Mouse (Mus musculus) embryonic facial prominence, embryonic 12.5 days (tissue): Measurements from ENCODE around the gene Pigu. TPM values are rescaled to one million over a fixed set of nuclear protein-coding genes. Genes with fewer than 3 reads are reported as not detected.

Experiments
- ATAC-seq: fragments of 200-750 bp; cut with Nextera tagmentation; 2 replicates; pipeline ENCODE4 v1.8.0; 2017; ENCODE audit not compliant: insufficient number of reproducible peaks, insufficient read depth, low FRiP score, low TSS enrichment
- H3K27ac ChIP-seq: fragments of 300-500 bp; sonication (generic); 2 replicates; pipeline ENCODE4 v1.5.1; 2016; ENCODE audit warnings: mild to moderate bottlenecking
- H3K27me3 ChIP-seq: fragments of 300-500 bp; sonication (generic); 2 replicates; pipeline ENCODE4 v1.6.1; 2016; ENCODE audit warnings: mild to moderate bottlenecking, moderate library complexity
- H3K36me3 ChIP-seq: fragments of 300-500 bp; sonication (generic); 2 replicates; pipeline ENCODE4 v1.6.1; 2016; ENCODE audit warnings: mild to moderate bottlenecking
- H3K4me1 ChIP-seq: fragments of 300-500 bp; sonication (generic); 2 replicates; pipeline ENCODE4 v1.6.1; 2016
- H3K4me2 ChIP-seq: fragments of 300-500 bp; sonication (generic); replicated peaks from 2 replicates; pipeline ENCODE4 v1.6.1; 2016; ENCODE audit warnings: mild to moderate bottlenecking, moderate library complexity
- H3K4me3 ChIP-seq: fragments of 300-500 bp; sonication (generic); 2 replicates; pipeline ENCODE4 v1.5.1; 2016; ENCODE audit warnings: mild to moderate bottlenecking
- H3K9ac ChIP-seq: fragments of 300-500 bp; sonication (generic); 2 replicates; pipeline ENCODE4 v1.6.1; 2016; ENCODE audit warnings: mild to moderate bottlenecking, moderate library complexity
- H3K9me3 ChIP-seq: fragments of 300-500 bp; sonication (generic); 2 replicates; pipeline ENCODE4 v1.6.1; 2016; ENCODE audit warnings: mild to moderate bottlenecking, moderate library complexity
- WGBS: fragments of 180-500 bp; shearing (Covaris S2); methylation state at CpG from one replicate; pipeline ENCODE4 v1.1.7; 2016; 5-methylcytosine and 5-hydroxymethylcytosine counted together
- polyA plus RNA-seq: library from polyadenylated mRNA; unstranded; fragments of >200 nt; fragmentation: Nextera tagmentation; extraction: Ambion mirVana; gene quantifications from 2 replicates; pipeline ENCODE4 v1.2.1, GENCODE M21; 2016

Pigu gene
- polyA plus RNA-seq, 1 experiment from 2014 or later = 45.1 TPM

GRCm38 (mm10) chr2:155284647-155285046 lies 72.6 kb downstream of the Pigu start:
- H3K4me2 ChIP-seq = no peak overlapping the region
- H3K36me3 ChIP-seq = peaks cover 14% of the 10 kb centered on the region; the same call in 1 of the 2 replicates
- no peak overlapping the region for H3K4me3 ChIP-seq
- H3K4me1 ChIP-seq = no peaks in the 10 kb centered on the region
- no peaks in the 10 kb centered on the region for H3K9me3 ChIP-seq
- 74% methylated on average over 7 of the region's 7 CpGs for WGBS
- H3K27ac ChIP-seq = no peak overlapping the region
- no peaks in the 10 kb centered on the region for H3K27me3 ChIP-seq
- ATAC-seq = no peak
- no peak overlapping the region for H3K9ac ChIP-seq

- H3K4me1 ChIP-seq = no peaks in the 10 kb centered on the region
- H3K4me2 ChIP-seq = no peak overlapping the region
- no peak overlapping the region for H3K27ac ChIP-seq
- 89% methylated on average over 4 of the region's 4 CpGs for WGBS
- peaks cover 13% of the 10 kb centered on the region; the same call in 1 of the 2 replicates for H3K36me3 ChIP-seq
- no peaks in the 10 kb centered on the region for H3K9me3 ChIP-seq
- ATAC-seq = no peak
- H3K9ac ChIP-seq = no peak overlapping the region
- H3K4me3 ChIP-seq = no peak overlapping the region
- no peaks in the 10 kb centered on the region for H3K27me3 ChIP-seq
Measured at GRCm38 (mm10) chr2:155283793-155284192, 73.4 kb downstream of the Pigu start.

GRCm38 (mm10) chr2:155280116-155280515 lies 77.1 kb downstream of the Pigu start:
- ATAC-seq = no peak
- H3K36me3 ChIP-seq = peaks cover 18% of the 10 kb centered on the region; the same call in 1 of the 2 replicates
- H3K27me3 ChIP-seq = no peaks in the 10 kb centered on the region
- H3K4me2 ChIP-seq = no peak overlapping the region
- H3K4me3 ChIP-seq = no peak overlapping the region
- 53% methylated on average over 2 of the region's 2 CpGs for WGBS
- no peaks in the 10 kb centered on the region for H3K9me3 ChIP-seq
- H3K4me1 ChIP-seq = 0 out of 2 replicates have a peak, but pooled peaks cover 3% of the 10 kb centered on the region
- no peak overlapping the region for H3K27ac ChIP-seq
- no peak overlapping the region for H3K9ac ChIP-seq

- Histone ChIP-seq H3K9ac (no peak overlapping the region), H3K36me3 (peaks cover 13% of the 10 kb centered on the region; the same call in 1 of the 2 replicates), H3K27ac (no peak overlapping the region; the same call in 1 of the 2 replicates), H3K4me3 (no peak overlapping the region), H3K9me3 (no peaks in the 10 kb centered on the region), H3K4me1 (0 out of 2 replicates have a peak, but pooled peaks cover 3% of the 10 kb centered on the region), H3K27me3 (no peaks in the 10 kb centered on the region), H3K4me2 (no peak overlapping the region)
- ATAC-seq = no peak
- WGBS = 87% methylated on average over 4 of the region's 4 CpGs
Measured at GRCm38 (mm10) chr2:155279163-155279562, 78.1 kb downstream of the Pigu start.

- no peak overlapping the region for H3K9ac ChIP-seq
- H3K36me3 ChIP-seq = peaks cover 5% of the 10 kb centered on the region; the same call in 1 of the 2 replicates
- no peak overlapping the region for H3K4me2 ChIP-seq
- H3K4me1 ChIP-seq = 0 out of 2 replicates have a peak, but pooled peaks cover 3% of the 10 kb centered on the region
- H3K4me3 ChIP-seq = no peak overlapping the region
- H3K27ac ChIP-seq = no peak overlapping the region
- no peak for ATAC-seq
- no peaks in the 10 kb centered on the region for H3K9me3 ChIP-seq
- 90% methylated on average over 7 of the region's 7 CpGs for WGBS
- no peaks in the 10 kb centered on the region for H3K27me3 ChIP-seq
Measured at GRCm38 (mm10) chr2:155278361-155278760, 78.9 kb downstream of the Pigu start.

GRCm38 (mm10) chr2:155277721-155278120 lies 79.5 kb downstream of the Pigu start:
- Histone ChIP-seq H3K9me3 (no peaks in the 10 kb centered on the region), H3K4me2 (peak overlapping the region; percentile 80; the same call in 1 of the 2 replicates), H3K9ac (no peak overlapping the region), H3K36me3 (peaks cover 5% of the 10 kb centered on the region; the same call in 1 of the 2 replicates), H3K4me3 (peak overlapping the region; percentile 93; the same call in 1 of the 2 replicates), H3K4me1 (0 out of 2 replicates have a peak, but pooled peaks cover 3% of the 10 kb centered on the region), H3K27me3 (no peaks in the 10 kb centered on the region), H3K27ac (no peak overlapping the region)
- WGBS = 89% methylated on average over 2 of the region's 2 CpGs
- no peak for ATAC-seq

GRCm38 (mm10) chr2:155276621-155277175 lies 80.5 kb downstream of the Pigu start:
- peak overlapping the region; percentile 80 for H3K4me2 ChIP-seq
- H3K27me3 ChIP-seq = no peaks in the 10 kb centered on the region
- 0 out of 2 replicates have a peak, but pooled peaks cover 3% of the 10 kb centered on the region for H3K4me1 ChIP-seq
- peak overlapping the region; percentile 93 for H3K4me3 ChIP-seq
- no peaks in the 10 kb centered on the region for H3K9me3 ChIP-seq
- ATAC-seq = peak; percentile 75
- H3K9ac ChIP-seq = peak overlapping the region; percentile 86
- peaks cover 5% of the 10 kb centered on the region; the same call in 1 of the 2 replicates for H3K36me3 ChIP-seq
- H3K27ac ChIP-seq = peak overlapping the region; percentile 82
- under 1% methylated on average over 49 of the region's 49 CpGs for WGBS

GRCm38 (mm10) chr2:155276195-155276594 lies 81.0 kb downstream of the Pigu start, which contains the start of gene Map1lc3a:
Gene Map1lc3a, plus strand, starts transcription at chr2:155276297.
- H3K36me3 ChIP-seq = peaks cover 5% of the 10 kb centered on the region; the same call in 1 of the 2 replicates
- peak; percentile 86 for ATAC-seq
- H3K27me3 ChIP-seq = no peaks in the 10 kb centered on the region
- WGBS = 2% methylated on average over 47 of the region's 47 CpGs
- H3K9me3 ChIP-seq = no peaks in the 10 kb centered on the region
- H3K27ac ChIP-seq = peak within 1 kb of the TSS; percentile 82
- H3K4me2 ChIP-seq = peak within 1 kb of the TSS; percentile 80
- H3K4me1 ChIP-seq = 0 out of 2 replicates have a peak, but pooled peaks cover 3% of the 10 kb centered on the region
- peak within 1 kb of the TSS; percentile 86 for H3K9ac ChIP-seq
- peak within 1 kb of the TSS; percentile 93 for H3K4me3 ChIP-seq

GRCm38 (mm10) chr2:155273603-155274002 lies 83.6 kb downstream of the Pigu start:
- H3K4me2 ChIP-seq = no peak overlapping the region
- H3K9me3 ChIP-seq = no peaks in the 10 kb centered on the region
- no peak overlapping the region for H3K9ac ChIP-seq
- ATAC-seq = no peak
- H3K27me3 ChIP-seq = no peaks in the 10 kb centered on the region
- 0 out of 2 replicates have a peak, but pooled peaks cover 3% of the 10 kb centered on the region for H3K4me1 ChIP-seq
- H3K4me3 ChIP-seq = no peak overlapping the region
- WGBS = 87% methylated on average over 8 of the region's 8 CpGs
- peaks cover 5% of the 10 kb centered on the region; the same call in 1 of the 2 replicates for H3K36me3 ChIP-seq
- H3K27ac ChIP-seq = no peak overlapping the region

- H3K27ac ChIP-seq = no peak overlapping the region
- H3K9ac ChIP-seq = no peak overlapping the region
- H3K9me3 ChIP-seq = no peaks in the 10 kb centered on the region
- no peak overlapping the region for H3K4me2 ChIP-seq
- 0 out of 2 replicates have a peak, but pooled peaks cover 3% of the 10 kb centered on the region for H3K4me1 ChIP-seq
- no peaks in the 10 kb centered on the region for H3K27me3 ChIP-seq
- 69% methylated on average over 10 of the region's 10 CpGs for WGBS
- no peak for ATAC-seq
- no peaks in the 10 kb centered on the region for H3K36me3 ChIP-seq
- H3K4me3 ChIP-seq = no peak overlapping the region
Measured at GRCm38 (mm10) chr2:155272396-155273170, 84.6 kb downstream of the Pigu start.

GRCm38 (mm10) chr2:155271957-155272356 lies 85.3 kb downstream of the Pigu start:
- Histone ChIP-seq H3K27ac (no peak overlapping the region), H3K36me3 (no peaks in the 10 kb centered on the region), H3K27me3 (no peaks in the 10 kb centered on the region), H3K9ac (no peak overlapping the region), H3K4me3 (no peak overlapping the region), H3K4me2 (no peak overlapping the region), H3K9me3 (no peaks in the 10 kb centered on the region), H3K4me1 (no peaks in the 10 kb centered on the region)
- WGBS = 81% methylated on average over 6 of the region's 6 CpGs
- no peak for ATAC-seq
